Mouse (Mus musculus): ENCODE measurements at regions not wholly inside any gene's neighbourhood (a gene's known extent, or its start where the extent isn't known, plus 50 kb on each side); places are given as distances from the start of the nearest gene placed in this dataset.

DNA sequence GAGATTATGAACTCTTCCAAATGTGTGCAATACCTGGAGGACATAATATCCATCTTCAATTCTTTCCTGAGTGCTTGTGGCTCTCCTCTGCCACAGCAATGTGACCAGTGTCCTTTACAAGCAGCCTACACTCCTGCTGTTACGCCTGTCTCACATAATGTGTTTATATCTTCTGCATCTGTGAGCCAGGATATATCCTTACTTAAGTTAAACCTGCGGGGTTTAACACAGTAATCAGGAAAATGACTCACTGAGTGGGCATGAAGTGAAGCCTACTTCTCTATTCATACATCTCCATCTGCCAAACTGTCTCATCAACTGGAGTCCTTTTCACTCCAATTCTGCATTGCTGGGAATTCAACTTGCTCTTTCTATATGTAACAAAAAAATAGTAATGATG lies 3453.9 kb downstream of the 9330182O14Rik start:
- no peak for TF ChIP-seq CTCF (IDR thresholded peaks at IDR 0.05)
- TF ChIP-seq EP300 (IDR thresholded peaks at IDR 0.05; ENCODE audit: insufficient read depth, low read depth, low read length) = no peak
- no peak for TF ChIP-seq POLR2A (IDR thresholded peaks at IDR 0.05; ENCODE audit: insufficient read depth, low read depth, low read length)
